Mouse (Mus musculus) hindbrain, embryonic 16.5 days (tissue): ENCODE data around the gene Vps52. TPM values are rescaled to one million over a fixed set of nuclear protein-coding genes. Genes with fewer than 3 reads are reported as not detected.

Experiments used
- ATAC-seq: fragments of 200-750 bp; cut with Nextera tagmentation; 2 replicates; pipeline ENCODE4 v1.8.0; 2017; ENCODE audit warnings: moderate TSS enrichment, moderate library complexity
- H3K27ac ChIP-seq: fragments of 300-500 bp; sonication (generic); 2 replicates; pipeline ENCODE4 v1.5.1; 2014; ENCODE audit warnings: low read depth, mild to moderate bottlenecking, control low read depth, low read length, moderate library complexity
- H3K27me3 ChIP-seq: fragments of 300-500 bp; sonication (generic); replicated peaks from 2 replicates; pipeline ENCODE4 v1.6.1; 2014; ENCODE audit warnings: low read length; ENCODE audit not compliant: control insufficient read depth, insufficient read depth
- H3K36me3 ChIP-seq: fragments of 300-500 bp; sonication (generic); 2 replicates; pipeline ENCODE4 v1.6.1; 2014; ENCODE audit warnings: mild to moderate bottlenecking, low read length, moderate library complexity, mixed read lengths; ENCODE audit not compliant: control insufficient read depth, insufficient read depth
- H3K4me1 ChIP-seq: fragments of 300-500 bp; sonication (generic); 2 replicates; pipeline ENCODE4 v1.6.1; 2014; ENCODE audit warnings: low read depth, low read length; ENCODE audit not compliant: control insufficient read depth, insufficient read depth
- H3K4me2 ChIP-seq: fragments of 300-500 bp; sonication (generic); 2 replicates; pipeline ENCODE4 v1.6.1; 2014; ENCODE audit warnings: mild to moderate bottlenecking, low read length, control low read depth, moderate library complexity
- H3K4me3 ChIP-seq: fragments of 300-500 bp; sonication (generic); 2 replicates; pipeline ENCODE4 v1.5.1; 2014; ENCODE audit warnings: mild to moderate bottlenecking, low read length, control low read depth, moderate library complexity
- H3K9ac ChIP-seq: fragments of 300-500 bp; sonication (generic); 2 replicates; pipeline ENCODE4 v1.6.1; 2014; ENCODE audit warnings: low read depth, mild to moderate bottlenecking, control low read depth, low read length, moderate library complexity
- H3K9me3 ChIP-seq: fragments of 300-500 bp; sonication (generic); 2 replicates; pipeline ENCODE4 v1.6.1; 2014; ENCODE audit warnings: mild to moderate bottlenecking, low read length, moderate library complexity; ENCODE audit not compliant: control insufficient read depth
- WGBS: fragments of 180-500 bp; shearing (Covaris S2); extraction: QIAGEN DNeasy Blood & Tissue Kit; methylation state at CpG from one replicate; pipeline ENCODE4 v1.1.7; 2014; 5-methylcytosine and 5-hydroxymethylcytosine counted together
- polyA plus RNA-seq: library from polyadenylated mRNA; unstranded; fragments of >200 nt; fragmentation: Nextera tagmentation; extraction: Ambion mirVana; gene quantifications from 2 replicates; pipeline ENCODE4 v1.2.1, GENCODE M21; 2015

Vps52 gene
- polyA plus RNA-seq, 1 experiment from 2014 or later: 75.4 TPM

GRCm38 (mm10) chr17:33929371-33930279, 26.0 kb upstream of the Vps52 start, which contains the start of gene Rgl2:
Gene Rgl2 (plus strand): TSS chr17:33929543.
- H3K9ac ChIP-seq: peak within 1 kb of the TSS; percentile 86
- peak within 1 kb of the TSS; percentile 92 for H3K4me2 ChIP-seq
- ATAC-seq: peak; percentile 88
- peaks cover 12% of the 10 kb centered on the region for H3K4me1 ChIP-seq
- under 1% methylated on average over 78 of the region's 80 CpGs for WGBS
- no peaks in the 10 kb centered on the region for H3K9me3 ChIP-seq
- H3K27ac ChIP-seq: peak within 1 kb of the TSS; percentile 90
- peak within 1 kb of the TSS; percentile 73 for H3K4me3 ChIP-seq
- H3K27me3 ChIP-seq: no peaks in the 10 kb centered on the region
- peaks cover 6% of the 10 kb centered on the region for H3K36me3 ChIP-seq

- H3K27ac ChIP-seq: peak overlapping the region; percentile 90
- H3K27me3 ChIP-seq: no peaks in the 10 kb centered on the region
- WGBS: under 1% methylated on average over 44 of the region's 45 CpGs
- H3K4me1 ChIP-seq: peaks cover 12% of the 10 kb centered on the region
- ATAC-seq: peak; percentile 5; the same call in 1 of the 2 replicates
- H3K9me3 ChIP-seq: no peaks in the 10 kb centered on the region
- peaks cover 12% of the 10 kb centered on the region for H3K36me3 ChIP-seq
- peak overlapping the region; percentile 92 for H3K4me2 ChIP-seq
- H3K4me3 ChIP-seq: peak overlapping the region; percentile 73
- H3K9ac ChIP-seq: peak overlapping the region; percentile 86
Observed at GRCm38 (mm10) chr17:33930280-33931158, 25.1 kb upstream of the Vps52 start.

- H3K4me1 ChIP-seq: peaks cover 12% of the 10 kb centered on the region
- H3K36me3 ChIP-seq: peaks cover 12% of the 10 kb centered on the region
- peak overlapping the region; percentile 73 for H3K4me3 ChIP-seq
- WGBS: 45% methylated on average over 18 of the region's 18 CpGs
- H3K27me3 ChIP-seq: no peaks in the 10 kb centered on the region
- peak overlapping the region; percentile 86; the same call in 1 of the 2 replicates for H3K9ac ChIP-seq
- peak overlapping the region; percentile 92 for H3K4me2 ChIP-seq
- H3K27ac ChIP-seq: no peak overlapping the region
- no peak for ATAC-seq
- H3K9me3 ChIP-seq: no peaks in the 10 kb centered on the region
Observed at GRCm38 (mm10) chr17:33931159-33931866, 24.3 kb upstream of the Vps52 start.

- H3K4me2 ChIP-seq: no peak overlapping the region
Observed at GRCm38 (mm10) chr17:33931947-33932346, 23.7 kb upstream of the Vps52 start.

GRCm38 (mm10) chr17:33932448-33932847, 23.2 kb upstream of the Vps52 start:
- Histone ChIP-seq H3K9me3 (no peaks in the 10 kb centered on the region), H3K36me3 (peaks cover 17% of the 10 kb centered on the region), H3K4me2 (no peak overlapping the region), H3K27ac (no peak overlapping the region), H3K9ac (no peak overlapping the region), H3K4me3 (no peak overlapping the region), H3K4me1 (peaks cover 12% of the 10 kb centered on the region), H3K27me3 (no peaks in the 10 kb centered on the region)
- ATAC-seq: no peak
- WGBS: 84% methylated on average over 14 of the region's 14 CpGs

More at GRCm38 (mm10) chr17:33931947-33932346, 23.7 kb upstream of the Vps52 start:
- WGBS: 89% methylated on average over 11 of the region's 11 CpGs
- H3K4me3 ChIP-seq: no peak overlapping the region
- peaks cover 14% of the 10 kb centered on the region for H3K36me3 ChIP-seq
- peaks cover 12% of the 10 kb centered on the region for H3K4me1 ChIP-seq
- H3K27ac ChIP-seq: no peak overlapping the region
- H3K27me3 ChIP-seq: no peaks in the 10 kb centered on the region
- ATAC-seq: no peak
- no peaks in the 10 kb centered on the region for H3K9me3 ChIP-seq
- no peak overlapping the region for H3K9ac ChIP-seq

GRCm38 (mm10) chr17:33932970-33933369, 22.6 kb upstream of the Vps52 start:
- 95% methylated on average over 14 of the region's 15 CpGs for WGBS
- Histone ChIP-seq H3K4me2 (no peak overlapping the region), H3K9ac (no peak overlapping the region), H3K27me3 (no peaks in the 10 kb centered on the region), H3K36me3 (peaks cover 18% of the 10 kb centered on the region), H3K27ac (no peak overlapping the region), H3K4me3 (no peak overlapping the region), H3K4me1 (peaks cover 12% of the 10 kb centered on the region), H3K9me3 (no peaks in the 10 kb centered on the region)
- no peak for ATAC-seq

- Histone ChIP-seq H3K36me3 (peaks cover 22% of the 10 kb centered on the region), H3K4me1 (peaks cover 17% of the 10 kb centered on the region), H3K27me3 (no peaks in the 10 kb centered on the region), H3K27ac (no peak overlapping the region), H3K4me3 (no peak overlapping the region), H3K4me2 (no peak overlapping the region), H3K9ac (no peak overlapping the region), H3K9me3 (no peaks in the 10 kb centered on the region)
- 89% methylated on average over 21 of the region's 21 CpGs for WGBS
- no peak for ATAC-seq
Observed at GRCm38 (mm10) chr17:33935422-33936055, 20.1 kb upstream of the Vps52 start.

- no peak overlapping the region for H3K9ac ChIP-seq
- peaks cover 22% of the 10 kb centered on the region for H3K4me1 ChIP-seq
- 84% methylated on average over 15 of the region's 15 CpGs for WGBS
- H3K9me3 ChIP-seq: no peaks in the 10 kb centered on the region
- H3K4me3 ChIP-seq: no peak overlapping the region
- no peak for ATAC-seq
- H3K27me3 ChIP-seq: no peaks in the 10 kb centered on the region
- H3K36me3 ChIP-seq: peaks cover 22% of the 10 kb centered on the region
- no peak overlapping the region for H3K27ac ChIP-seq
- no peak overlapping the region for H3K4me2 ChIP-seq
Observed at GRCm38 (mm10) chr17:33936993-33937392, 18.6 kb upstream of the Vps52 start.
